Mouse (Mus musculus) regulatory T cell (primary cell): ENCODE results near the gene Ccdc146.
"Not testable (repeated sequence)": the region's sequence is repeated elsewhere in the genome, so short reads cannot be mapped to it uniquely, and the experiment has no call there.

Experiments used
- in situ Hi-C: fragments of 300-600 bp; cut with MboI, MseI; formaldehyde crosslinking; loops from one replicate; pipeline ENCODE4 v1.15.1; 2025; ENCODE audit warnings: high pct_unique_total_duplicates

The Ccdc146 gene

GRCm38 (mm10) chr5:21387340-21387739 is 37.1 kb downstream of the Ccdc146 start:
- in situ Hi-C loops, result no loop called here

GRCm38 (mm10) chr5:21386432-21386831 is 38.0 kb downstream of the Ccdc146 start:
- in situ Hi-C loops, result no loop called here

GRCm38 (mm10) chr5:21384976-21385375 is 39.5 kb downstream of the Ccdc146 start:
- in situ Hi-C loops, result no loop called here

- in situ Hi-C loops, result no loop called here
These were observed 40.1 kb downstream of the Ccdc146 start for GRCm38 (mm10) chr5:21384252-21384960.

- in situ Hi-C loops, result no loop called here
These were observed 40.9 kb downstream of the Ccdc146 start for GRCm38 (mm10) chr5:21383392-21384251.

GRCm38 (mm10) chr5:21382678-21383077 is 41.8 kb downstream of the Ccdc146 start:
- in situ Hi-C loops, result no loop called here

- in situ Hi-C loops, result no loop called here
These were observed 42.5 kb downstream of the Ccdc146 start for GRCm38 (mm10) chr5:21381986-21382385.

GRCm38 (mm10) chr5:21378397-21378796 is 46.1 kb downstream of the Ccdc146 start:
- in situ Hi-C loops, result loop anchor here (5.0 kb wide), 1 partner anchor 46 kb away; no protein-coding TSS in a partner anchor

- in situ Hi-C loops, result loop anchor here (5.0 kb wide), 1 partner anchor 45 kb away; no protein-coding TSS in a partner anchor
These were observed 47.5 kb downstream of the Ccdc146 start for GRCm38 (mm10) chr5:21376935-21377334.

GRCm38 (mm10) chr5:21373180-21373518 is 51.3 kb downstream of the Ccdc146 start:
- in situ Hi-C loops, result no loop called here

- in situ Hi-C loops, result no loop called here
These were observed 51.8 kb downstream of the Ccdc146 start, which contains the start of gene Fgl2 for GRCm38 (mm10) chr5:21372493-21373179. Gene Fgl2 (plus strand): TSS chr5:21372642.

GRCm38 (mm10) chr5:21371920-21372319 is 52.6 kb downstream of the Ccdc146 start:
- in situ Hi-C loops, result no loop called here

- in situ Hi-C loops, result no loop called here
These were observed 54.1 kb downstream of the Ccdc146 start for GRCm38 (mm10) chr5:21370218-21370947.

GRCm38 (mm10) chr5:21367514-21367913 is 57.0 kb downstream of the Ccdc146 start:
- in situ Hi-C loops, result no loop called here

GRCm38 (mm10) chr5:21366338-21367053 is 58.0 kb downstream of the Ccdc146 start:
- in situ Hi-C loops, result no loop called here

- in situ Hi-C loops, result no loop called here
These were observed 61.1 kb downstream of the Ccdc146 start for GRCm38 (mm10) chr5:21363343-21363742.

GRCm38 (mm10) chr5:21358648-21359047 is 65.8 kb downstream of the Ccdc146 start:
- in situ Hi-C loops, result no loop called here

- in situ Hi-C loops, result no loop called here
These were observed 72.8 kb downstream of the Ccdc146 start for GRCm38 (mm10) chr5:21351678-21352077.

- in situ Hi-C loops, result no loop called here
These were observed 76.1 kb downstream of the Ccdc146 start for GRCm38 (mm10) chr5:21348366-21348765.

GRCm38 (mm10) chr5:21342265-21342664 is 82.2 kb downstream of the Ccdc146 start:
- in situ Hi-C loops, result not testable (repeated sequence)

GRCm38 (mm10) chr5:21332119-21332518 is 92.4 kb downstream of the Ccdc146 start:
- in situ Hi-C loops, result loop anchor here (5.0 kb wide), 3 partner anchors 45 to 255 kb away; partner anchors contain the start of genes Ccdc146 and Fam185a
